Mouse (Mus musculus) v-Abl transformed pro-B cells (cell line): ENCODE measurements around the gene Rnf145.

Source experiments
- in situ Hi-C, 2 experiments: fragments of 400-800 bp; cut with MboI; formaldehyde crosslinking; loops; one replicate each; pipeline ENCODE4 v1.15.1; 2025; ENCODE audit not compliant: unreplicated experiment in 2 of 2

Gene Rnf145

GRCm38 (mm10) chr11:44610971-44611781, 92.4 kb downstream of the Rnf145 start:
- in situ Hi-C loops: loop anchor here (5.0 to 25.0 kb wide), 8 partner anchors 284 to 1276 kb away; no protein-coding TSS in a partner anchor

GRCm38 (mm10) chr11:44612156-44612555, 93.4 kb downstream of the Rnf145 start:
- in situ Hi-C loops: loop anchor here (5.0 to 25.0 kb wide), 8 partner anchors 283 to 1275 kb away; no protein-coding TSS in a partner anchor

GRCm38 (mm10) chr11:44612681-44613410, 94.1 kb downstream of the Rnf145 start:
- in situ Hi-C loops: loop anchor here (5.0 to 25.0 kb wide), 8 partner anchors 282 to 1274 kb away; no protein-coding TSS in a partner anchor

DNA sequence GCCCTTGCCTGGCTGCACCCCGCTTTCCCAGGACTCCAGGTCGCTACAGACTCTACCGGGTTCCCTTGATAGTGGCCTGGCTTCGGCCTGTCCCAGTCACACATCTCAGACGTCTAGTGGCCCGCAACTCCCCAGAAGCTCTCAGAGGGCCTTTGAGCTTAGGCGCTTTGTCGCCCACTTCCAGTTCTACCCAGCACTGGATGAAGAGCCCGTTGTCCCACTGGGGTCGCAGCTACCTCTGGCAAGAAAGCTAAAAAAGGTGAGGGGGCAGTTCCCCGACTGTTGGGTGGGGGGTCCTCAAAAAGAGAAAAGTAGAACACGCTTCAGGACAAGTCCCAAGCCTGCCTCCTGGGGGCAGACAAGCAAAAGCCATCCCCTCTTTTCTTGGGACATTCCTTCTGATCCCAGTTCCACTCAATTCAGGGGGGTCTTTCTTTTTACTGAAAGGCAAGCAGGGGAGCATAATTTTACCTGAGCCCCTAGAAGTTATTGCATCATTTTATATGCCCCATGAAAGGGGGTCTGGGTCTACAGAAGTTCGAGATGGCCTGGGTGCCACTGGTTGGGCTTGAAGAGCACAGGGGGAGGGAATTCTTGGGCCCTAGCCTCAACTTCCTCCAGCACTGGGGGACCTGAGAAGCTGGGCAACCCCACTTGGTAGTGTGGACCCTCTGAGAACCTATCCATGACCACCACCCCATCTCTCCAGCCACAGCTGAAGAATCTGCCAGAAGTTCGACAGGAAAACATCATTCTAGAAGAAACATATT, 94.8 kb downstream of the Rnf145 start:
- in situ Hi-C loops: loop anchor here (5.0 to 25.0 kb wide), 8 partner anchors 281 to 1274 kb away; no protein-coding TSS in a partner anchor
